Comparison of ENCODE assay signal across 8 mouse cellular contexts in the genomic region with DNA sequence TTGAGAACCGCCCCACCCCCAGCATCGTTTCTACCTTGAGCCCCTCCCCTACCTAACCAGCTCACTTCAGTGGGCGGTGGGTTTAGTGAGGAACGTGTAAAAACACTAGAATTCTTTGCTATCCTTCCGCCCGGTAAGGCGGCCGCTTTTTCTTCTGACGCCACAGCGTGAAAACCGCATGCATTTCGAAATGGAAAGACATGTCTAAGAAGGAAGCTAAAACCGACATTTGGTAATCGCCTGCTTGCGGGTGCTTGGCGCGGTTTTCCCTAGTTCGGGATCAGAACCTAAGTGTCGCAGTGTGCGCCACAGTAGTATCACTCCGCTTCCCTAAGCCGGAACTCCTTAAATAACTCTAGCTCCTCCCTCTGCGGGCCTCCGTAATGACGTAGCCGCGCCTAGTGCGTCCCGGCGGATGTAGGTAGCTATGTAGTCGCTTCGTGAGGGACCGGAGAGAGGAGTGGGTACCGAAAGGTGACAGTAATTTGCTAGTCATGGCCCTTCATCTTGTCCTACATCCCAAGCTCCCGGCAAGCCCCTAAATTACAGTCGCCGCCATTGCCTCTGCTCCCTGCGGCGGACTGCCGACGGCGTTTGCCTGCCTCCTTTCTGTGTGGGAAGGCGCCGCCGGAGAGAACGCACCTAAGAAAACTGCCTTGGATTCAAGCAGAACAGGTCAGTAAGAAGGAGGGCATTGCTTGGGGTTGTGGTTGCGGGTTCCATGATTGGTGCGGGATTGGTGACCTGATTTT. TPM values are rescaled to one million over a fixed set of nuclear protein-coding genes. Genes with fewer than 3 reads are reported as not detected.
DNase-seq lines count a peak whose midpoint lies in the region; ATAC-seq lines count a peak whose summit lies in the region.

A gene (plus strand): TSS at position 430 of the 752 bp plus-strand sequence.
A gene (plus strand): TSS at position 430 of the 752 bp plus-strand sequence.

- no peaks in the 10 kb centered on the region for H3K27me3 ChIP-seq in heart, embryonic 14.5 days (ENCODE audit: control insufficient read depth, insufficient read depth, low read length)
- no peaks in the 10 kb centered on the region for H3K27me3 ChIP-seq in liver, embryonic 13.5 days
- no peaks in the 10 kb centered on the region for H3K27me3 ChIP-seq in stomach, embryonic 16.5 days (ENCODE audit: control insufficient read depth, insufficient read depth, low read length)

- WGBS in heart, embryonic 14.5 days, result 14% methylated on average over 48 of the region's 48 CpGs
- 13% methylated on average over 48 of the region's 48 CpGs for WGBS in liver, embryonic 13.5 days (ENCODE audit: insufficient replicate concordance)
- WGBS in stomach, embryonic 16.5 days, result 17% methylated on average over 48 of the region's 48 CpGs

- H3K4me3 ChIP-seq in heart, embryonic 14.5 days (ENCODE audit: control insufficient read depth in 1 of 2, insufficient read depth in 1 of 2, low read depth in 1 of 2, low read length in 2 of 2), result peak within 1 kb of the TSS; percentile 67 to 76
- H3K4me3 ChIP-seq in liver, embryonic 13.5 days (replicated peaks), result peak within 1 kb of the TSS; percentile 71
- H3K4me3 ChIP-seq in stomach, embryonic 16.5 days (replicated peaks; ENCODE audit: low read length), result peak within 1 kb of the TSS; percentile 65

- peak within 1 kb of the TSS; percentile 80 for H3K9ac ChIP-seq in heart, embryonic 14.5 days (ENCODE audit: low read length)
- H3K9ac ChIP-seq in liver, embryonic 13.5 days, result peak within 1 kb of the TSS; percentile 76
- H3K9ac ChIP-seq in stomach, embryonic 16.5 days (ENCODE audit: low read length), result peak within 1 kb of the TSS; percentile 75

- peak; percentile 98 for ATAC-seq in CD4-positive, CD25-positive, alpha-beta regulatory T cell, adult 4 months
- peak; percentile 83 for ATAC-seq in heart, embryonic 14.5 days (ENCODE audit: insufficient number of reproducible peaks, insufficient read depth, low FRiP score, low read depth)
- peak; percentile 97 for ATAC-seq in liver, embryonic 13.5 days (ENCODE audit: low read depth)
- peak; percentile 97 for ATAC-seq in stomach, embryonic 16.5 days (ENCODE audit: insufficient read depth, low FRiP score)

- DNase-seq in c-Kit-negative CD71-positive TER-119-positive erythroid progenitor cells, embryonic 14.5 days (ENCODE audit: low read depth, low spot score), result peak; percentile 71
- DNase-seq in fibroblast of lung, adult 2 months (ENCODE audit: low read depth), result peak; percentile 57
- peak; percentile 91 for DNase-seq in kidney, postnatal 14 days
- peak; percentile 73 for DNase-seq in liver, embryonic 13.5 days
- peak; percentile 75 for DNase-seq in neural tube, embryonic 10.5 days (ENCODE audit: extremely low spot score, low spot score)

- H3K36me3 ChIP-seq in heart, embryonic 14.5 days (ENCODE audit: control insufficient read depth, insufficient read depth, low read length), result peaks cover 20% of the 10 kb centered on the region; the same call in 1 of the 2 replicates
- H3K36me3 ChIP-seq in liver, embryonic 13.5 days, result no peaks in the 10 kb centered on the region
- H3K36me3 ChIP-seq in stomach, embryonic 16.5 days (ENCODE audit: control insufficient read depth, insufficient read depth, low read length), result no peaks in the 10 kb centered on the region

- no peaks in the 10 kb centered on the region for H3K4me1 ChIP-seq in heart, embryonic 14.5 days (ENCODE audit: control insufficient read depth in 2 of 2, insufficient read depth in 2 of 2, low read length in 2 of 2)
- H3K4me1 ChIP-seq in liver, embryonic 13.5 days (replicated peaks), result peaks cover 9% of the 10 kb centered on the region; the same call in 1 of the 2 replicates
- H3K4me1 ChIP-seq in stomach, embryonic 16.5 days (ENCODE audit: control insufficient read depth, insufficient read depth, low read length), result no peaks in the 10 kb centered on the region

- no peaks in the 10 kb centered on the region for H3K9me3 ChIP-seq in heart, embryonic 14.5 days (ENCODE audit: control insufficient read depth, low read length)
- H3K9me3 ChIP-seq in liver, embryonic 13.5 days (replicated peaks), result no peaks in the 10 kb centered on the region
- no peaks in the 10 kb centered on the region for H3K9me3 ChIP-seq in stomach, embryonic 16.5 days (replicated peaks; ENCODE audit: control insufficient read depth, low read length)

- H3K4me2 ChIP-seq in heart, embryonic 14.5 days (ENCODE audit: low read length), result peak within 1 kb of the TSS; percentile 65
- peak within 1 kb of the TSS; percentile 69 for H3K4me2 ChIP-seq in liver, embryonic 13.5 days
- peak within 1 kb of the TSS; percentile 56 for H3K4me2 ChIP-seq in stomach, embryonic 16.5 days (ENCODE audit: low read depth, low read length)

- H3K27ac ChIP-seq in heart, embryonic 14.5 days (replicated peaks in 1 of 2; ENCODE audit: control insufficient read depth in 1 of 2, insufficient read depth in 1 of 2, low read depth in 2 of 2, low read length in 2 of 2), result peak within 1 kb of the TSS; percentile 81 to 95
- H3K27ac ChIP-seq in liver, embryonic 13.5 days, result peak within 1 kb of the TSS; percentile 50; the same call in 1 of the 2 replicates
- H3K27ac ChIP-seq in stomach, embryonic 16.5 days (ENCODE audit: low read length), result peak within 1 kb of the TSS; percentile 85

RNA-seq across cellular contexts. Expression of the first gene that starts in this region (rescaled TPM):
- polyA plus RNA-seq in CD4-positive, CD25-positive, alpha-beta regulatory T cell, adult 4 months (2017; shearing (Covaris generic)), result 10 to 100 TPM; 10.2 to 20.5 TPM
- polyA plus RNA-seq in heart, embryonic 14.5 days (2014; fragmentation: Nextera tagmentation; extraction: Ambion mirVana), result 7.2 and 9.9 TPM in 2 replicates
- polyA plus RNA-seq in liver, embryonic 13.5 days (2015; fragmentation: Nextera tagmentation; extraction: Ambion mirVana), result 3.5 and 3.8 TPM in 2 replicates
- polyA plus RNA-seq in stomach, embryonic 16.5 days (2015; fragmentation: Nextera tagmentation; extraction: Ambion mirVana), result 7.8 and 8.5 TPM in 2 replicates

RNA-seq across cellular contexts. Expression of the second gene that starts in this region (rescaled TPM):
- polyA plus RNA-seq in CD4-positive, CD25-positive, alpha-beta regulatory T cell, adult 4 months (2017; shearing (Covaris generic)), result 10 to 100 TPM; 22.7 to 31.9 TPM
- 37.7 and 37.9 TPM in 2 replicates for polyA plus RNA-seq in heart, embryonic 14.5 days (2014; fragmentation: Nextera tagmentation; extraction: Ambion mirVana)
- 8.3 and 9.5 TPM in 2 replicates for polyA plus RNA-seq in liver, embryonic 13.5 days (2015; fragmentation: Nextera tagmentation; extraction: Ambion mirVana)
- polyA plus RNA-seq in stomach, embryonic 16.5 days (2015; fragmentation: Nextera tagmentation; extraction: Ambion mirVana), result 36.1 and 41.4 TPM in 2 replicates

Comparison
In these comparisons a context has a peak if more than half of its experiments do, and no peak if none do; other contexts are left out.
1. Peak in every context shown above with its lines: DNase-seq, ATAC-seq, H3K4me3 ChIP-seq and H3K27ac ChIP-seq.